Mouse (Mus musculus): ENCODE measurements around the gene Cwh43. TPM values are rescaled to one million over a fixed set of nuclear protein-coding genes. Genes with fewer than 3 reads are reported as not detected.

Cwh43 gene
- total and polyA plus RNA-seq, 2 experiments from 2014 or later = 0.14 to 0.51 TPM

DNA sequence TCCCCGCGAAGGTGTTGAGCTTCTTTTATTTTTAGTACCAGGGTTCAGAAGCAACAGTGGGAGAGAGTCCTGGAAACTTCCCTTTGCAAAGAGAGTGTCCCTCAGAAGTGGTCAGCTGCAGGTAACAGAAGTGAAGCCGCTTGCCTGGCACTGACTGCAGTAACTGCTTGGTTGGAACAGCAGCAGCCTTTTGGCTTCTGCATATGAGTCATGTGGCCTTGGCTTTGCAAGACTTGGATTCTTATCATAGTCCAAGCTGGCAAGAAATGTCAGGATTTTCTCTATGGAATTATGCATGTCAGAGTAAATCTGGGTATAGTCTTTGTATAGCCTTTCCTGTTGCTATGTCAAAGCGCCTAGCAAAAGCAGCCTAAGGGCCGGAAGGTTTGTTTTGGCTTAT, 4.1 kb downstream of the Cwh43 start:
- 0 out of 2 replicates have a peak, but pooled peaks cover 3% of the 10 kb centered on the region for H3K4me1 ChIP-seq (ENCODE audit: insufficient read depth)
- WGBS = 79% methylated on average over 5 of the region's 5 CpGs
- DNase-seq (no peak), ATAC-seq (no peak)
- no peaks in the 10 kb centered on the region for H3K9me3 ChIP-seq (ENCODE audit: low read length)
- H3K9ac ChIP-seq = no peak overlapping the region
- TF ChIP-seq CTCF (IDR thresholded peaks at IDR 0.05; ENCODE audit: low read depth) = no peak
- H3K27ac ChIP-seq (ENCODE audit: low read depth, low read length) = no peak overlapping the region
- H3K4me3 ChIP-seq (ENCODE audit: low read depth, low read length) = no peak overlapping the region
- no peaks in the 10 kb centered on the region for H3K36me3 ChIP-seq (ENCODE audit: insufficient read depth)
- no peak overlapping the region for H3K4me2 ChIP-seq (ENCODE audit: low read depth)
- peaks cover 7% of the 10 kb centered on the region for H3K27me3 ChIP-seq (ENCODE audit: insufficient read depth, low read length)

DNA sequence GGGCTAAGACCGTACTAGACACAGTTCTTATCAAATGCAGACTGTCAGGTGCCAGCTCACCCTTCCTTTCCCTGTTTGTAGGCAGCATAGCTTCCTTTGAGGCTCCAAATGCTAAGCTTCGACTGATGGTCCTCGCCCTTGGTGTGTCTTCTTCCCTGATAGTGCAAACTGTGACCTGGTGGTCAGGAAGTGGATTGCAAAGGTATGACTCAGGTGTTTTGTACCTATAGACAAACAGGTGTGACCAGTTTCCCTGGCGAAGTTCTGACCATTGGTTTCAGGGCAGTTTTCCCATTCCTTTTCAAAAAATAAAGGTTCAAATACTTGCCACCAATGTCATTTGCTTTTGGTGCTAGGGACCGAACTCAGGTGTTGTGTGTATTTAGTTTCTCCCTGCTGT, 5.9 kb downstream of the Cwh43 start:
- H3K27ac ChIP-seq (ENCODE audit: low read depth, low read length) = no peak overlapping the region
- no peak overlapping the region for H3K4me3 ChIP-seq (ENCODE audit: low read depth, low read length)
- DNase-seq = no peak
- no peak for TF ChIP-seq CTCF (IDR thresholded peaks at IDR 0.05; ENCODE audit: low read depth)
- H3K4me2 ChIP-seq (ENCODE audit: low read depth) = no peak overlapping the region
- peaks cover 5% of the 10 kb centered on the region for H3K27me3 ChIP-seq (ENCODE audit: insufficient read depth, low read length)
- no peaks in the 10 kb centered on the region for H3K4me1 ChIP-seq (ENCODE audit: insufficient read depth)
- H3K9me3 ChIP-seq (ENCODE audit: low read length) = no peaks in the 10 kb centered on the region
- WGBS = 84% methylated on average over 5 of the region's 5 CpGs
- no peak for ATAC-seq
- H3K36me3 ChIP-seq (ENCODE audit: insufficient read depth) = no peaks in the 10 kb centered on the region
- no peak overlapping the region for H3K9ac ChIP-seq

DNA sequence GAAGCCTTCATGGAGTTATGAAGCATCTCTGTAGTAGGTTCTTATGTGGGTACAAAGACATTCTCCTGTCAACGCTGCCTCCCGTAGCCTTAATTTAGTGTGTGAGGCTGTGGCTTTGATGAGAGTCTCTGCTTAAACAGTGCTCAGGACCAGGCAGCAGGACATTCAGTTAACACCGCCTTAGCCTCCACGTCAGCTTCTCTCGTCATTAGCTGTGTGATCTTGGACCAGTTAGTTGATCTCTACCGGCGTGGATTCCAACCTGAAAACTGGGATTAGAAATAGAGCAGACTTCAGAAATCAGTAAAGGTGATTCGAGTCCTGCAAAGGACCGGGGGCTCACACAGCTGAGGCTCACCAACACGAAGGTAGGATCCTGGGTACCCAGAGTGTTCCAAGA, 8.3 kb downstream of the Cwh43 start:
- Histone ChIP-seq H3K4me2 (ENCODE audit: low read depth) (no peak overlapping the region), H3K4me3 (ENCODE audit: low read depth, low read length) (no peak overlapping the region), H3K9ac (no peak overlapping the region), H3K27ac (ENCODE audit: low read depth, low read length) (no peak overlapping the region), H3K27me3 (ENCODE audit: insufficient read depth, low read length) (no peaks in the 10 kb centered on the region), H3K9me3 (ENCODE audit: low read length) (no peaks in the 10 kb centered on the region), H3K4me1 (ENCODE audit: insufficient read depth) (no peaks in the 10 kb centered on the region), H3K36me3 (ENCODE audit: insufficient read depth) (no peaks in the 10 kb centered on the region)
- DNase-seq (no peak), ATAC-seq (no peak)
- no peak for TF ChIP-seq CTCF (IDR thresholded peaks at IDR 0.05; ENCODE audit: low read depth)
- 87% methylated on average over 10 of the region's 10 CpGs for WGBS

DNA sequence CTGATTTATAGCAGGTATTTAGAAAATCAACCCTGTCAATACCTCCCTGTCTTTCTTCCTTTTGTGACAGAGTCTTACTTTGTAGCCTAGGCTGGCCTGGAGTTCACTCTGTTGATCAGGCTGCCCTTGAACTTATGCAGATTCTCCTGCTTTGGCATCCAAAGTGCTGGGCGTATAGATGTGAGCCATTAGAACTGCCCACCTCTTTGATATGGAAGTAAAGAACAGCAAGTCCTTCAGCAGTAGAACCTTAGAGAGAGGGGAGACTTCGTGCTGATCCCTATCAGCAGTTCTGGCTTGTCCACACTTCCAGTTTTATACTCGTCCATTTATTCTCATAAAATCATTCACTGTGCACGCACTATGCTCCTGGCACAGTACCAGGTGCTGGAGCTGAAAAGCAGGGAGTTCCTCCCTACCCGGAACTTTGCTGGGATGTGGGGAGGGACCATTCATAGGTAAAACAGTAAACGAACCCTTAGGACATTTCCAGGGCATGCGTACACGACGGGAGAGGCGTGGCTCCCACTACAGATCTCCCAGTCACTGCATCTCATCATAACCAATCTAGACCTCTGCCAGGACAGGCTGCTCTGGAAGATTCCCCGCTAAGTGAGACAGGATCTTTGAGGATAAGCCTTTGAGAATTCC, 13.3 kb downstream of the Cwh43 start:
- DNase-seq = no peak
- no peak overlapping the region for H3K4me2 ChIP-seq (ENCODE audit: low read depth)
- no peak for ATAC-seq
- TF ChIP-seq CTCF (IDR thresholded peaks at IDR 0.05; ENCODE audit: low read depth) = no peak
- H3K9ac ChIP-seq = no peak overlapping the region
- H3K36me3 ChIP-seq (ENCODE audit: insufficient read depth) = no peaks in the 10 kb centered on the region
- H3K27me3 ChIP-seq (ENCODE audit: insufficient read depth, low read length) = no peaks in the 10 kb centered on the region
- no peak overlapping the region for H3K4me3 ChIP-seq (ENCODE audit: low read depth, low read length)
- H3K27ac ChIP-seq (ENCODE audit: low read depth, low read length) = no peak overlapping the region
- WGBS = 55% methylated on average over 11 of the region's 11 CpGs
- no peaks in the 10 kb centered on the region for H3K4me1 ChIP-seq (ENCODE audit: insufficient read depth)
- H3K9me3 ChIP-seq (ENCODE audit: low read length) = no peaks in the 10 kb centered on the region

DNA sequence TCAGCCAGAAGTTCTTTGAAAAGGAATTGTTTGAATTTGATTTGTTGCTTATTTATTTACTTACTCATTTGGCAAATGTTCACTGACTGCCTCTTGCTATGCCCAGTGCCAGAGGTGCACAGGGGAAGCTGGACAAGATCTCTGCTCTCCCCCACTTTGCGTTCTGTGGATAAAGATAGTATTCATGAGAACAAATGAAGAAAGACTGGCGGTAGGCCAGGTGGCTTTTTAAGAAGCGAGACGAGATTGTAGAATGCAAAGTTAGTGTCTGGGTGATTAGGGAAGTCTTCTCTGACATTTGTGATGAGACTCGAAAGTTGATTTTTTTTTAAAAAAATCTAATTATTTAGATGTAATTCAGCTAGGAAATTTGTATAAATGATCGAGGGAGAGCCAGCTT, 20.9 kb downstream of the Cwh43 start:
- WGBS = 30% methylated on average over 6 of the region's 6 CpGs
- Histone ChIP-seq H3K4me1 (ENCODE audit: insufficient read depth) (no peaks in the 10 kb centered on the region), H3K9me3 (ENCODE audit: low read length) (no peaks in the 10 kb centered on the region), H3K4me2 (ENCODE audit: low read depth) (no peak overlapping the region), H3K27ac (ENCODE audit: low read depth, low read length) (no peak overlapping the region), H3K27me3 (ENCODE audit: insufficient read depth, low read length) (no peaks in the 10 kb centered on the region), H3K36me3 (ENCODE audit: insufficient read depth) (no peaks in the 10 kb centered on the region), H3K9ac (no peak overlapping the region), H3K4me3 (ENCODE audit: low read depth, low read length) (no peak overlapping the region)
- TF ChIP-seq CTCF (IDR thresholded peaks at IDR 0.05; ENCODE audit: low read depth) = no peak
- DNase-seq = no peak
- ATAC-seq = no peak

DNA sequence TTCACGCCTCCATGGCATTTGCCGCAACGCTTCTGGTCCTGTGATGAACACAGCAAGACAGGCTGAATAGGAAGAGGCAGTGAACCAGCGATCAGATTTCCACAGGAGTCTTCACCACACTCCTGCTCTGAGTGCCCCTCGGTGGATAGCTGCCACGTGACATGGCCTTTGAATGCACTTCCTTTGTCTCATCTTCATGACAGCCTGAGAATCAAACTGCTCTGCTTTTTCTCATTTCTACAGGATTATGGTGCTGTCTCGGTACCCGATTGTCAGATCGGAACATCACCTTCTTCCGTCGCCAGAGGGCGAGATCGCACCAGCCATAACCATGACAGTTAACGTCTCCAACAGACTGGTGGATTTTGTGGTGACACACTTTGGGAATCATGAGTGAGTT, 25.7 kb downstream of the Cwh43 start:
- 19% methylated on average over 14 of the region's 14 CpGs for WGBS
- Histone ChIP-seq H3K4me1 (ENCODE audit: insufficient read depth) (no peaks in the 10 kb centered on the region), H3K4me2 (ENCODE audit: low read depth) (0 out of 2 replicates have a peak overlapping the region, but pooled peaks have one; percentile 15), H3K9me3 (ENCODE audit: low read length) (no peaks in the 10 kb centered on the region), H3K27me3 (ENCODE audit: insufficient read depth, low read length) (no peaks in the 10 kb centered on the region), H3K27ac (ENCODE audit: low read depth, low read length) (no peak overlapping the region), H3K9ac (peak overlapping the region; percentile 40), H3K4me3 (ENCODE audit: low read depth, low read length) (no peak overlapping the region), H3K36me3 (ENCODE audit: insufficient read depth) (no peaks in the 10 kb centered on the region)
- peak; percentile 94 for TF ChIP-seq CTCF (IDR thresholded peaks at IDR 0.05; ENCODE audit: low read depth)
- ATAC-seq (peak; percentile 96), DNase-seq (peak; percentile 93)

DNA sequence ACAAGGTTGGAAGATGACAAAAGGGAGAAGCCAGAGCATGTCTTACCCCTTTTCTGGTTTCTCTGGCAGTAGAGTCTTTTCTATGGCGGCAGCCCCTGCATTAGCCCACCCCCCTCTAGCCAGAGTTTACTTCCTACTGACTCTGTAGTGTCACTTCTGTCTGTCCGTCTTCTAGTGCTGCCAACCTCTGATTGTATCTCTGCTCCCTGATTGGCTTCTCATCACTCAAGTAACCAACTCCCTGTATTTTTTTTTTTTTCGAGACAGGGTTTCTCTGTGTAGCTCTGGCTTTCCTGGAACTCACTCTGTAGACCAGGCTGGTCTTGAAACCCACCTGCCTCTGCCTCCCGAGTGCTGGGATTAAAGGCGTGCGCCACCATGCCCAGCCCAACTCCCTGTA, 26.9 kb downstream of the Cwh43 start:
- H3K27me3 ChIP-seq (ENCODE audit: insufficient read depth, low read length) = no peaks in the 10 kb centered on the region
- H3K9me3 ChIP-seq (ENCODE audit: low read length) = no peaks in the 10 kb centered on the region
- H3K27ac ChIP-seq (ENCODE audit: low read depth, low read length) = no peak overlapping the region
- DNase-seq (no peak), ATAC-seq (no peak)
- no peak overlapping the region for H3K4me3 ChIP-seq (ENCODE audit: low read depth, low read length)
- H3K36me3 ChIP-seq (ENCODE audit: insufficient read depth) = no peaks in the 10 kb centered on the region
- TF ChIP-seq CTCF (IDR thresholded peaks at IDR 0.05; ENCODE audit: low read depth) = no peak
- H3K9ac ChIP-seq = no peak overlapping the region
- WGBS = 88% methylated on average over 6 of the region's 6 CpGs
- no peak overlapping the region for H3K4me2 ChIP-seq (ENCODE audit: low read depth)
- H3K4me1 ChIP-seq (ENCODE audit: insufficient read depth) = no peaks in the 10 kb centered on the region
